Mouse (Mus musculus): ENCODE data around the gene Aldh1l1. TPM values are rescaled to one million over a fixed set of nuclear protein-coding genes. Genes with fewer than 3 reads are reported as not detected.

Aldh1l1 gene
- polyA plus RNA-seq, 1 experiment from 2014 or later: 2.2 TPM

GRCm38 (mm10) chr6:90565357-90566215 is 79.4 kb downstream of the Aldh1l1 start:
- 51% methylated on average over 13 of the region's 13 CpGs for WGBS
- no peak overlapping the region for H3K4me2 ChIP-seq (ENCODE audit: low read depth, low read length)
- no peak for ATAC-seq (ENCODE audit: low read depth)

GRCm38 (mm10) chr6:90567486-90567885 is 81.3 kb downstream of the Aldh1l1 start:
- no peak overlapping the region for H3K4me2 ChIP-seq (ENCODE audit: low read depth, low read length)
- 92% methylated on average over 3 of the region's 3 CpGs for WGBS
- H3K36me3 ChIP-seq (ENCODE audit: control insufficient read depth, insufficient read depth, low read length): no peaks in the 10 kb centered on the region
- no peaks in the 10 kb centered on the region for H3K4me1 ChIP-seq (ENCODE audit: control insufficient read depth, insufficient read depth, low read length)
- DNase-seq (ENCODE audit: low spot score) (no peak), ATAC-seq (ENCODE audit: low read depth) (no peak)
- no peak overlapping the region for H3K27ac ChIP-seq (replicated peaks; ENCODE audit: low read depth, low read length)
- no peak overlapping the region for H3K9ac ChIP-seq (ENCODE audit: low read depth, low read length)
- H3K27me3 ChIP-seq (replicated peaks; ENCODE audit: control insufficient read depth, insufficient read depth, low read length): no peaks in the 10 kb centered on the region
- H3K4me3 ChIP-seq (ENCODE audit: low read depth, low read length): no peak overlapping the region
- no peaks in the 10 kb centered on the region for H3K9me3 ChIP-seq (ENCODE audit: control insufficient read depth, low read length)

More at GRCm38 (mm10) chr6:90565357-90566215, 79.4 kb downstream of the Aldh1l1 start:
- Histone ChIP-seq H3K9me3 (ENCODE audit: control insufficient read depth, low read length) (no peaks in the 10 kb centered on the region), H3K4me3 (ENCODE audit: low read depth, low read length) (no peak overlapping the region), H3K9ac (ENCODE audit: low read depth, low read length) (no peak overlapping the region), H3K27me3 (replicated peaks; ENCODE audit: control insufficient read depth, insufficient read depth, low read length) (no peaks in the 10 kb centered on the region), H3K4me1 (ENCODE audit: control insufficient read depth, insufficient read depth, low read length) (no peaks in the 10 kb centered on the region), H3K27ac (replicated peaks; ENCODE audit: low read depth, low read length) (no peak overlapping the region), H3K36me3 (ENCODE audit: control insufficient read depth, insufficient read depth, low read length) (no peaks in the 10 kb centered on the region)
- no peak for DNase-seq (ENCODE audit: low spot score)

GRCm38 (mm10) chr6:90567928-90568327 is 81.7 kb downstream of the Aldh1l1 start:
- H3K27ac ChIP-seq (replicated peaks; ENCODE audit: low read depth, low read length): no peak overlapping the region
- no peaks in the 10 kb centered on the region for H3K4me1 ChIP-seq (ENCODE audit: control insufficient read depth, insufficient read depth, low read length)
- H3K4me2 ChIP-seq (ENCODE audit: low read depth, low read length): no peak overlapping the region
- no peak for DNase-seq (ENCODE audit: low spot score)
- no peak overlapping the region for H3K9ac ChIP-seq (ENCODE audit: low read depth, low read length)
- no peaks in the 10 kb centered on the region for H3K36me3 ChIP-seq (ENCODE audit: control insufficient read depth, insufficient read depth, low read length)
- 77% methylated on average over 3 of the region's 3 CpGs for WGBS
- H3K9me3 ChIP-seq (ENCODE audit: control insufficient read depth, low read length): no peaks in the 10 kb centered on the region
- H3K27me3 ChIP-seq (replicated peaks; ENCODE audit: control insufficient read depth, insufficient read depth, low read length): no peaks in the 10 kb centered on the region
- H3K4me3 ChIP-seq (ENCODE audit: low read depth, low read length): no peak overlapping the region
- no peak for ATAC-seq (ENCODE audit: low read depth)

- Histone ChIP-seq H3K27me3 (replicated peaks; ENCODE audit: control insufficient read depth, insufficient read depth, low read length) (no peaks in the 10 kb centered on the region), H3K4me3 (ENCODE audit: low read depth, low read length) (no peak overlapping the region), H3K9ac (ENCODE audit: low read depth, low read length) (no peak overlapping the region)
Measured at GRCm38 (mm10) chr6:90568721-90569120, 82.5 kb downstream of the Aldh1l1 start.

GRCm38 (mm10) chr6:90569736-90570383 is 83.6 kb downstream of the Aldh1l1 start:
- 66% methylated on average over 12 of the region's 12 CpGs for WGBS
- no peak overlapping the region for H3K4me2 ChIP-seq (ENCODE audit: low read depth, low read length)
- no peaks in the 10 kb centered on the region for H3K36me3 ChIP-seq (ENCODE audit: control insufficient read depth, insufficient read depth, low read length)
- H3K9me3 ChIP-seq (ENCODE audit: control insufficient read depth, low read length): no peaks in the 10 kb centered on the region
- no peak overlapping the region for H3K9ac ChIP-seq (ENCODE audit: low read depth, low read length)
- no peaks in the 10 kb centered on the region for H3K27me3 ChIP-seq (replicated peaks; ENCODE audit: control insufficient read depth, insufficient read depth, low read length)
- DNase-seq (ENCODE audit: low spot score): no peak
- no peak for ATAC-seq (ENCODE audit: low read depth)
- H3K27ac ChIP-seq (replicated peaks; ENCODE audit: low read depth, low read length): no peak overlapping the region
- H3K4me1 ChIP-seq (ENCODE audit: control insufficient read depth, insufficient read depth, low read length): no peaks in the 10 kb centered on the region
- no peak overlapping the region for H3K4me3 ChIP-seq (ENCODE audit: low read depth, low read length)

More at GRCm38 (mm10) chr6:90568721-90569120, 82.5 kb downstream of the Aldh1l1 start:
- Histone ChIP-seq H3K27ac (replicated peaks; ENCODE audit: low read depth, low read length) (no peak overlapping the region), H3K36me3 (ENCODE audit: control insufficient read depth, insufficient read depth, low read length) (no peaks in the 10 kb centered on the region), H3K9me3 (ENCODE audit: control insufficient read depth, low read length) (no peaks in the 10 kb centered on the region), H3K4me2 (ENCODE audit: low read depth, low read length) (no peak overlapping the region), H3K4me1 (ENCODE audit: control insufficient read depth, insufficient read depth, low read length) (no peaks in the 10 kb centered on the region)
- WGBS: 81% methylated on average over 4 of the region's 4 CpGs
- ATAC-seq (ENCODE audit: low read depth): no peak
- no peak for DNase-seq (ENCODE audit: low spot score)

- Histone ChIP-seq H3K9me3 (ENCODE audit: control insufficient read depth, low read length) (no peaks in the 10 kb centered on the region), H3K4me3 (ENCODE audit: low read depth, low read length) (no peak overlapping the region), H3K27ac (replicated peaks; ENCODE audit: low read depth, low read length) (no peak overlapping the region), H3K4me2 (ENCODE audit: low read depth, low read length) (no peak overlapping the region), H3K27me3 (replicated peaks; ENCODE audit: control insufficient read depth, insufficient read depth, low read length) (no peaks in the 10 kb centered on the region), H3K9ac (ENCODE audit: low read depth, low read length) (no peak overlapping the region), H3K36me3 (ENCODE audit: control insufficient read depth, insufficient read depth, low read length) (no peaks in the 10 kb centered on the region), H3K4me1 (ENCODE audit: control insufficient read depth, insufficient read depth, low read length) (no peaks in the 10 kb centered on the region)
- ATAC-seq (ENCODE audit: low read depth): no peak
- DNase-seq (ENCODE audit: low spot score): no peak
- 73% methylated on average over 8 of the region's 8 CpGs for WGBS
Measured at GRCm38 (mm10) chr6:90570392-90570791, 84.2 kb downstream of the Aldh1l1 start.

GRCm38 (mm10) chr6:90575261-90575715 is 89.1 kb downstream of the Aldh1l1 start:
- Histone ChIP-seq H3K27me3 (replicated peaks; ENCODE audit: control insufficient read depth, insufficient read depth, low read length) (no peaks in the 10 kb centered on the region), H3K27ac (replicated peaks; ENCODE audit: low read depth, low read length) (no peak overlapping the region), H3K9me3 (ENCODE audit: control insufficient read depth, low read length) (no peaks in the 10 kb centered on the region), H3K9ac (ENCODE audit: low read depth, low read length) (no peak overlapping the region), H3K4me1 (ENCODE audit: control insufficient read depth, insufficient read depth, low read length) (no peaks in the 10 kb centered on the region), H3K36me3 (ENCODE audit: control insufficient read depth, insufficient read depth, low read length) (no peaks in the 10 kb centered on the region), H3K4me2 (ENCODE audit: low read depth, low read length) (no peak overlapping the region), H3K4me3 (ENCODE audit: low read depth, low read length) (no peak overlapping the region)
- 37% methylated on average over 3 of the region's 3 CpGs for WGBS
- ATAC-seq (ENCODE audit: low read depth): peak; percentile 73; the same call in 1 of the 2 replicates
- peak; percentile 81 for DNase-seq (ENCODE audit: low spot score)

- no peaks in the 10 kb centered on the region for H3K27me3 ChIP-seq (replicated peaks; ENCODE audit: control insufficient read depth, insufficient read depth, low read length)
- no peak overlapping the region for H3K4me2 ChIP-seq (ENCODE audit: low read depth, low read length)
- H3K4me3 ChIP-seq (ENCODE audit: low read depth, low read length): no peak overlapping the region
- no peaks in the 10 kb centered on the region for H3K36me3 ChIP-seq (ENCODE audit: control insufficient read depth, insufficient read depth, low read length)
- no peak overlapping the region for H3K9ac ChIP-seq (ENCODE audit: low read depth, low read length)
- H3K27ac ChIP-seq (replicated peaks; ENCODE audit: low read depth, low read length): no peak overlapping the region
- no peaks in the 10 kb centered on the region for H3K4me1 ChIP-seq (ENCODE audit: control insufficient read depth, insufficient read depth, low read length)
- no peak for DNase-seq (ENCODE audit: low spot score)
- no peaks in the 10 kb centered on the region for H3K9me3 ChIP-seq (ENCODE audit: control insufficient read depth, low read length)
- 60% methylated on average over 3 of the region's 3 CpGs for WGBS
- ATAC-seq (ENCODE audit: low read depth): no peak
Measured at GRCm38 (mm10) chr6:90578174-90578573, 91.9 kb downstream of the Aldh1l1 start.
